27 mouse cellular contexts compared by ENCODE assay signal in the genomic region with DNA sequence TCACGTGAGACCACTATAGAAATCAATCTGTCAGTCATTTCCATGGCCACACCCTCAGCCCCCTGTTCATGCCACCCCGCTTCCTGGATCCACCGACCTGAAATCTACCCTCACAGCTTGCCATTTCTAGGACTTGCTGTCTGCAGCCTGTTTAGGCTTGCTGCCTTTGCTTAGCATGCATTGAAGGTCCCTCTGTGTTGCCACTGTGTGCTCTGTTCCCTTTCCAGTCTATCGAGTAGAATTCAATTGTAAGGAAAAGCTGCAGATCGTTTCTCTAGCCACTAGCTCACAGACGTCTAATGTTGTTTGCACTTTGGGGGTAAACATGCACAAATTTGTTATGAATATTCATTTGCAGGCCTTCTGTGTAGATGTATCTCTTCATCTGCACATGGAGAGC.
DNase-seq lines count a peak whose midpoint lies in the region; ATAC-seq and TF ChIP-seq lines count a peak whose summit lies in the region.
"Had no signal": no experiment of that assay in that cellular context is flagged by ENCODE, and none has a peak within 500 bp of the region (broad histone marks: within the 10 kb centered on the region; RNA-seq: fewer than 3 reads in every experiment).

No protein-coding gene starts in this region.

- H3K9ac ChIP-seq in forebrain, embryonic 14.5 days (ENCODE audit: low read length) = no peak overlapping the region
- H3K9ac ChIP-seq: embryonic facial prominence, embryonic 12.5 days; embryonic facial prominence, embryonic 15.5 days; heart, embryonic 13.5 days; hindbrain, embryonic 15.5 days; intestine, embryonic 15.5 days had no signal

- H3K4me1 ChIP-seq in forebrain, embryonic 14.5 days (ENCODE audit: control insufficient read depth, insufficient read depth, low read length) = peaks cover 16% of the 10 kb centered on the region
- H3K4me1 ChIP-seq in forebrain, embryonic 10.5 days = peaks cover 16% of the 10 kb centered on the region
- H3K4me1 ChIP-seq: embryonic facial prominence, embryonic 15.5 days; intestine, embryonic 15.5 days had no signal

- ATAC-seq in forebrain, embryonic 14.5 days = peak; percentile 22; the same call in 1 of the 2 replicates
- ATAC-seq: intestine, embryonic 15.5 days; Patski had no signal

- TF ChIP-seq CTCF in layer of hippocampus, adult 2 months (conservative IDR thresholded peaks at IDR 0.05) = no peak

- no peak overlapping the region for H3K4me3 ChIP-seq in forebrain, embryonic 14.5 days (ENCODE audit: low read depth, low read length)
- H3K4me3 ChIP-seq in forebrain, embryonic 10.5 days = no peak overlapping the region
- no peak overlapping the region for H3K4me3 ChIP-seq in layer of hippocampus, adult 2 months
- H3K4me3 ChIP-seq: embryonic facial prominence, embryonic 12.5 days; embryonic facial prominence, embryonic 15.5 days; heart, adult 2 months; heart, embryonic 10.5 days; heart, embryonic 13.5 days; hindbrain, embryonic 15.5 days; intestine, embryonic 15.5 days had no signal

- DNase-seq in forebrain, embryonic 14.5 days (ENCODE audit: low spot score) = no peak
- no peak for DNase-seq in forebrain, embryonic 10.5 days (ENCODE audit: extremely low spot score, low spot score)
- DNase-seq in heart, adult 11 months = peak; percentile 44
- no peak for DNase-seq in heart, postnatal 14 days
- DNase-seq in layer of hippocampus, adult 2 months (ENCODE audit: low spot score in 2 of 2) = no peak
- DNase-seq in layer of hippocampus, adult 11-12 months (ENCODE audit: low spot score) = no peak
- no peak for DNase-seq in retina, embryonic 14.5 days (ENCODE audit: low spot score)
- DNase-seq: adrenal gland, postnatal 10 days; adrenal gland, postnatal 36 days; B cell, adult 2 months; cerebellum, adult 11 months; cerebellum, adult 2 months; cerebellum, adult 9-11 months; cerebellum, postnatal 25 days; gastrocnemius, postnatal 25 days; heart, adult 2 months; kidney, adult 11 months; kidney, adult 8-10 months had no signal

- intact Hi-C loops in heart, postnatal 14 days (cut with DNase I) = no loop called here

- H3K27ac ChIP-seq in forebrain, embryonic 14.5 days (ENCODE audit: low read depth, low read length) = peak overlapping the region; percentile 5; the same call in 1 of the 2 replicates
- H3K27ac ChIP-seq in forebrain, embryonic 10.5 days = no peak overlapping the region
- H3K27ac ChIP-seq in layer of hippocampus, adult 2 months = peak overlapping the region; percentile 48
- H3K27ac ChIP-seq: embryonic facial prominence, embryonic 12.5 days; embryonic facial prominence, embryonic 15.5 days; heart, adult 2 months; heart, embryonic 10.5 days; heart, embryonic 13.5 days; hindbrain, embryonic 15.5 days; intestine, embryonic 15.5 days had no signal

- no peak overlapping the region for H3K4me2 ChIP-seq in forebrain, embryonic 14.5 days (ENCODE audit: low read length)
- H3K4me2 ChIP-seq: embryonic facial prominence, embryonic 12.5 days; embryonic facial prominence, embryonic 15.5 days; heart, embryonic 13.5 days; hindbrain, embryonic 15.5 days; intestine, embryonic 15.5 days had no signal

- H3K36me3 ChIP-seq in forebrain, embryonic 14.5 days (ENCODE audit: control insufficient read depth, insufficient read depth, low read length) = no peaks in the 10 kb centered on the region
- no peaks in the 10 kb centered on the region for H3K36me3 ChIP-seq in forebrain, embryonic 10.5 days (replicated peaks)
- H3K36me3 ChIP-seq: embryonic facial prominence, embryonic 12.5 days; embryonic facial prominence, embryonic 15.5 days; G1E; heart, embryonic 10.5 days; heart, embryonic 13.5 days; hindbrain, embryonic 15.5 days; intestine, embryonic 15.5 days had no signal

- no peaks in the 10 kb centered on the region for H3K27me3 ChIP-seq in forebrain, embryonic 14.5 days (replicated peaks; ENCODE audit: control insufficient read depth, insufficient read depth, low read length)
- peaks cover 13% of the 10 kb centered on the region; the same call in 1 of the 2 replicates for H3K27me3 ChIP-seq in forebrain, embryonic 10.5 days (ENCODE audit: poor library complexity, severe bottlenecking)
- H3K27me3 ChIP-seq: CH12.LX; embryonic facial prominence, embryonic 12.5 days; embryonic facial prominence, embryonic 15.5 days; heart, embryonic 13.5 days; hindbrain, embryonic 15.5 days; intestine, embryonic 15.5 days; Patski had no signal

- 53% methylated on average over 6 of the region's 6 CpGs for WGBS in forebrain, embryonic 14.5 days
- 87% methylated on average over 6 of the region's 6 CpGs for WGBS in forebrain, embryonic 10.5 days

- no peaks in the 10 kb centered on the region for H3K9me3 ChIP-seq in forebrain, embryonic 14.5 days (replicated peaks; ENCODE audit: control insufficient read depth, low read length)
- no peaks in the 10 kb centered on the region for H3K9me3 ChIP-seq in forebrain, embryonic 10.5 days
- H3K9me3 ChIP-seq: embryonic facial prominence, embryonic 12.5 days; embryonic facial prominence, embryonic 15.5 days; heart, embryonic 10.5 days; heart, embryonic 13.5 days; hindbrain, embryonic 15.5 days; intestine, embryonic 15.5 days had no signal
